Mouse (Mus musculus) stomach, embryonic 16.5 days (tissue): ENCODE data around the gene Palm3. TPM values are rescaled to one million over a fixed set of nuclear protein-coding genes. Genes with fewer than 3 reads are reported as not detected.
"Not testable (repeated sequence)": the region's sequence is repeated elsewhere in the genome, so short reads cannot be mapped to it uniquely, and the experiment has no call there.

Experiments used
- ATAC-seq: fragments of 200-750 bp; cut with Nextera tagmentation; 2 replicates; pipeline ENCODE4 v1.8.0; 2017; ENCODE audit warnings: moderate number of reproducible peaks, moderate TSS enrichment; ENCODE audit not compliant: insufficient read depth, low FRiP score
- H3K27ac ChIP-seq: fragments of 300-500 bp; sonication (generic); 2 replicates; pipeline ENCODE4 v1.5.1; 2014; ENCODE audit warnings: low read length
- H3K27me3 ChIP-seq: fragments of 300-500 bp; sonication (generic); 2 replicates; pipeline ENCODE4 v1.6.1; 2014; ENCODE audit warnings: low read length, control low read depth, mixed read lengths; ENCODE audit not compliant: control insufficient read depth, insufficient read depth
- H3K36me3 ChIP-seq: fragments of 300-500 bp; sonication (generic); 2 replicates; pipeline ENCODE4 v1.6.1; 2014; ENCODE audit warnings: low read length; ENCODE audit not compliant: control insufficient read depth, insufficient read depth
- H3K4me1 ChIP-seq: fragments of 300-500 bp; sonication (generic); 2 replicates; pipeline ENCODE4 v1.6.1; 2014; ENCODE audit warnings: low read length, control low read depth, mixed read lengths; ENCODE audit not compliant: control insufficient read depth, insufficient read depth
- H3K4me2 ChIP-seq: fragments of 300-500 bp; sonication (generic); 2 replicates; pipeline ENCODE4 v1.6.1; 2014; ENCODE audit warnings: low read depth, low read length, mixed read lengths
- H3K4me3 ChIP-seq: fragments of 300-500 bp; sonication (generic); replicated peaks from 2 replicates; pipeline ENCODE4 v1.5.1; 2014; ENCODE audit warnings: mild to moderate bottlenecking, low read length
- H3K9ac ChIP-seq: fragments of 300-500 bp; sonication (generic); 2 replicates; pipeline ENCODE4 v1.6.1; 2014; ENCODE audit warnings: low read length
- H3K9me3 ChIP-seq: fragments of 300-500 bp; sonication (generic); replicated peaks from 2 replicates; pipeline ENCODE4 v1.6.1; 2016; ENCODE audit warnings: low read length, control low read depth; ENCODE audit not compliant: control insufficient read depth
- WGBS: fragments of 180-500 bp; shearing (Covaris S2); extraction: QIAGEN DNeasy Blood & Tissue Kit; methylation state at CpG from one replicate; pipeline ENCODE4 v1.1.7; 2014; 5-methylcytosine and 5-hydroxymethylcytosine counted together
- polyA plus RNA-seq: library from polyadenylated mRNA; unstranded; fragments of >200 nt; fragmentation: Nextera tagmentation; extraction: Ambion mirVana; gene quantifications from 2 replicates; pipeline ENCODE4 v1.2.1, GENCODE M21; 2015

Gene Palm3
- polyA plus RNA-seq, 1 experiment from 2014 or later, result 4.1 TPM

- no peak overlapping the region for H3K4me2 ChIP-seq
- H3K27ac ChIP-seq, result no peak overlapping the region
- ATAC-seq, result no peak
- H3K9me3 ChIP-seq, result no peaks in the 10 kb centered on the region
- peaks cover 14% of the 10 kb centered on the region for H3K36me3 ChIP-seq
- H3K4me3 ChIP-seq, result no peak overlapping the region
- peaks cover 27% of the 10 kb centered on the region for H3K4me1 ChIP-seq
- H3K27me3 ChIP-seq, result no peaks in the 10 kb centered on the region
- H3K9ac ChIP-seq, result no peak overlapping the region
- WGBS, result 76% methylated on average over 9 of the region's 9 CpGs
These were observed 43.1 kb upstream of the Palm3 start for GRCm38 (mm10) chr8:83978200-83978599.

- Histone ChIP-seq H3K27me3 (no peaks in the 10 kb centered on the region), H3K36me3 (peaks cover 21% of the 10 kb centered on the region), H3K4me1 (peaks cover 15% of the 10 kb centered on the region), H3K9me3 (no peaks in the 10 kb centered on the region), H3K27ac (no peak overlapping the region), H3K4me2 (no peak overlapping the region), H3K9ac (no peak overlapping the region), H3K4me3 (no peak overlapping the region)
- 83% methylated on average over 1 of the region's 1 CpGs for WGBS
- no peak for ATAC-seq
These were observed 41.0 kb upstream of the Palm3 start for GRCm38 (mm10) chr8:83980250-83980649.

GRCm38 (mm10) chr8:83980845-83981244 is 40.4 kb upstream of the Palm3 start:
- H3K9me3 ChIP-seq, result no peaks in the 10 kb centered on the region
- peaks cover 21% of the 10 kb centered on the region for H3K36me3 ChIP-seq
- no peak overlapping the region for H3K27ac ChIP-seq
- no peaks in the 10 kb centered on the region for H3K27me3 ChIP-seq
- H3K9ac ChIP-seq, result no peak overlapping the region
- no peak overlapping the region for H3K4me2 ChIP-seq
- no peak overlapping the region for H3K4me3 ChIP-seq
- 79% methylated on average over 8 of the region's 8 CpGs for WGBS
- peaks cover 15% of the 10 kb centered on the region for H3K4me1 ChIP-seq
- ATAC-seq, result no peak

- H3K4me3 ChIP-seq, result no peak overlapping the region
- no peaks in the 10 kb centered on the region for H3K9me3 ChIP-seq
- 96% methylated on average over 7 of the region's 7 CpGs for WGBS
- H3K36me3 ChIP-seq, result peaks cover 25% of the 10 kb centered on the region
- no peak overlapping the region for H3K27ac ChIP-seq
- no peaks in the 10 kb centered on the region for H3K27me3 ChIP-seq
- H3K9ac ChIP-seq, result no peak overlapping the region
- H3K4me2 ChIP-seq, result no peak overlapping the region
- peaks cover 12% of the 10 kb centered on the region for H3K4me1 ChIP-seq
- no peak for ATAC-seq
These were observed 39.7 kb upstream of the Palm3 start for GRCm38 (mm10) chr8:83981533-83981932.

- Histone ChIP-seq H3K27me3 (no peaks in the 10 kb centered on the region), H3K4me1 (peaks cover 4% of the 10 kb centered on the region; the same call in 1 of the 2 replicates), H3K27ac (no peak overlapping the region), H3K9me3 (no peaks in the 10 kb centered on the region), H3K4me2 (no peak overlapping the region), H3K9ac (no peak overlapping the region), H3K4me3 (no peak overlapping the region), H3K36me3 (peaks cover 34% of the 10 kb centered on the region)
- ATAC-seq, result no peak
- WGBS, result 82% methylated on average over 4 of the region's 4 CpGs
These were observed 38.8 kb upstream of the Palm3 start for GRCm38 (mm10) chr8:83982449-83982848.

GRCm38 (mm10) chr8:83983222-83983621 is 38.0 kb upstream of the Palm3 start:
- not testable (repeated sequence) for H3K27ac ChIP-seq, H3K9me3 ChIP-seq, H3K4me1 ChIP-seq, H3K27me3 ChIP-seq, H3K9ac ChIP-seq, H3K4me3 ChIP-seq, ATAC-seq, H3K4me2 ChIP-seq
- WGBS, result 90% methylated on average over 2 of the region's 2 CpGs
- H3K36me3 ChIP-seq, result peaks cover 36% of the 10 kb centered on the region

GRCm38 (mm10) chr8:83989243-83989642 is 32.0 kb upstream of the Palm3 start:
- Histone ChIP-seq H3K9ac (no peak overlapping the region), H3K9me3 (no peaks in the 10 kb centered on the region), H3K27ac (no peak overlapping the region), H3K36me3 (peaks cover 18% of the 10 kb centered on the region), H3K4me3 (no peak overlapping the region), H3K4me2 (no peak overlapping the region), H3K27me3 (no peaks in the 10 kb centered on the region), H3K4me1 (no peaks in the 10 kb centered on the region)
- WGBS, result 83% methylated on average over 7 of the region's 7 CpGs
- no peak for ATAC-seq

- Histone ChIP-seq H3K9me3 (no peaks in the 10 kb centered on the region), H3K4me3 (no peak overlapping the region), H3K27ac (no peak overlapping the region), H3K4me2 (no peak overlapping the region), H3K36me3 (peaks cover 18% of the 10 kb centered on the region), H3K27me3 (no peaks in the 10 kb centered on the region), H3K4me1 (no peaks in the 10 kb centered on the region), H3K9ac (no peak overlapping the region)
- ATAC-seq, result no peak
- WGBS, result 95% methylated on average over 14 of the region's 14 CpGs
These were observed 31.1 kb upstream of the Palm3 start for GRCm38 (mm10) chr8:83990170-83990569.

- no peak overlapping the region for H3K4me3 ChIP-seq
- H3K27ac ChIP-seq, result no peak overlapping the region
- H3K9me3 ChIP-seq, result no peaks in the 10 kb centered on the region
- no peak for ATAC-seq
- H3K4me1 ChIP-seq, result no peaks in the 10 kb centered on the region
- H3K4me2 ChIP-seq, result no peak overlapping the region
- no peak overlapping the region for H3K9ac ChIP-seq
- 82% methylated on average over 2 of the region's 2 CpGs for WGBS
- no peaks in the 10 kb centered on the region for H3K27me3 ChIP-seq
- H3K36me3 ChIP-seq, result peaks cover 5% of the 10 kb centered on the region; the same call in 1 of the 2 replicates
These were observed 28.8 kb upstream of the Palm3 start for GRCm38 (mm10) chr8:83992488-83992887.

- ATAC-seq, result no peak
- H3K27me3 ChIP-seq, result no peaks in the 10 kb centered on the region
- 0 out of 2 replicates have a peak, but pooled peaks cover 3% of the 10 kb centered on the region for H3K36me3 ChIP-seq
- H3K9me3 ChIP-seq, result no peaks in the 10 kb centered on the region
- 71% methylated on average over 3 of the region's 3 CpGs for WGBS
- H3K4me2 ChIP-seq, result no peak overlapping the region
- H3K27ac ChIP-seq, result no peak overlapping the region
- no peak overlapping the region for H3K4me3 ChIP-seq
- H3K9ac ChIP-seq, result no peak overlapping the region
- peaks cover 5% of the 10 kb centered on the region for H3K4me1 ChIP-seq
These were observed 27.2 kb upstream of the Palm3 start for GRCm38 (mm10) chr8:83994030-83994429.
